8 mouse cellular contexts compared by ENCODE assay signal in genomic region chr11:60417717-60418472, GRCm38 (mm10). TPM values are rescaled to one million over a fixed set of nuclear protein-coding genes. Genes with fewer than 3 reads are reported as not detected.
DNase-seq lines count a peak whose midpoint lies in the region; ATAC-seq and TF ChIP-seq lines count a peak whose summit lies in the region.

Gene Atpaf2, minus strand, starts transcription at chr11:60418457.

- H3K4me2 ChIP-seq in kidney, postnatal 0 days (ENCODE audit: low read length): peak within 1 kb of the TSS; percentile 96
- H3K4me2 ChIP-seq in lung, embryonic 16.5 days (ENCODE audit: low read depth, low read length): peak within 1 kb of the TSS; percentile 72
- H3K4me2 ChIP-seq in stomach, embryonic 16.5 days (ENCODE audit: low read depth, low read length): peak within 1 kb of the TSS; percentile 67

- no peak for TF ChIP-seq EP300 in MEL (IDR thresholded peaks at IDR 0.05; ENCODE audit: low read depth in 1 of 2, low read length in 2 of 2)

- H3K4me3 ChIP-seq in kidney, adult 2 months (ENCODE audit: insufficient read depth, low read depth, low read length): peak within 1 kb of the TSS; percentile 68
- peak within 1 kb of the TSS; percentile 91 to 96 for H3K4me3 ChIP-seq in MEL (ENCODE audit: control insufficient read depth in 1 of 2, insufficient read depth in 1 of 2, low read depth in 2 of 2, low read length in 2 of 2)
- peak within 1 kb of the TSS; percentile 91 for H3K4me3 ChIP-seq in kidney, postnatal 0 days (replicated peaks; ENCODE audit: low read depth, low read length)
- peak within 1 kb of the TSS; percentile 64 for H3K4me3 ChIP-seq in lung, embryonic 16.5 days (ENCODE audit: low read length)
- H3K4me3 ChIP-seq in stomach, embryonic 16.5 days (replicated peaks; ENCODE audit: low read length): peak within 1 kb of the TSS; percentile 93

- peak within 1 kb of the TSS; percentile 66 for H3K27ac ChIP-seq in kidney, adult 2 months (ENCODE audit: insufficient read depth, low read depth, low read length)
- H3K27ac ChIP-seq in MEL (ENCODE audit: control insufficient read depth, low read depth, low read length): peak within 1 kb of the TSS; percentile 60
- peak within 1 kb of the TSS; percentile 88 for H3K27ac ChIP-seq in kidney, postnatal 0 days
- peak within 1 kb of the TSS; percentile 82 for H3K27ac ChIP-seq in lung, embryonic 16.5 days (ENCODE audit: low read length)
- peak within 1 kb of the TSS; percentile 86 for H3K27ac ChIP-seq in stomach, embryonic 16.5 days (ENCODE audit: low read length)

- WGBS in kidney, adult 2 months: under 1% methylated on average over 39 of the region's 39 CpGs
- WGBS in kidney, postnatal 0 days: under 1% methylated on average over 38 of the region's 39 CpGs
- WGBS in lung, embryonic 16.5 days: under 1% methylated on average over 35 of the region's 39 CpGs
- 0% methylated on average over 39 of the region's 39 CpGs for WGBS in stomach, embryonic 16.5 days

- H3K27me3 ChIP-seq in kidney, adult 2 months (replicated peaks; ENCODE audit: control insufficient read depth, insufficient read depth, low read length): no peaks in the 10 kb centered on the region
- no peaks in the 10 kb centered on the region for H3K27me3 ChIP-seq in MEL (ENCODE audit: control insufficient read depth in 1 of 2, insufficient read depth in 2 of 2, low read length in 2 of 2)
- no peaks in the 10 kb centered on the region for H3K27me3 ChIP-seq in kidney, postnatal 0 days (ENCODE audit: insufficient read depth, low read length)
- no peaks in the 10 kb centered on the region for H3K27me3 ChIP-seq in lung, embryonic 16.5 days (ENCODE audit: control insufficient read depth, insufficient read depth, low read depth, low read length)
- no peaks in the 10 kb centered on the region for H3K27me3 ChIP-seq in stomach, embryonic 16.5 days (ENCODE audit: control insufficient read depth, insufficient read depth, low read length)

- H3K36me3 ChIP-seq in kidney, adult 2 months (ENCODE audit: control insufficient read depth, insufficient read depth, low read length): no peaks in the 10 kb centered on the region
- peaks cover 0 to 24% of the 10 kb centered on the region in 2 experiments; a peak in 2 of 4 replicates for H3K36me3 ChIP-seq in MEL (ENCODE audit: control insufficient read depth in 1 of 2, insufficient read depth in 2 of 2, low read length in 2 of 2)
- H3K36me3 ChIP-seq in kidney, postnatal 0 days (ENCODE audit: insufficient read depth, low read length): no peaks in the 10 kb centered on the region
- no peaks in the 10 kb centered on the region for H3K36me3 ChIP-seq in lung, embryonic 16.5 days (ENCODE audit: control insufficient read depth, insufficient read depth, low read length)
- no peaks in the 10 kb centered on the region for H3K36me3 ChIP-seq in stomach, embryonic 16.5 days (ENCODE audit: control insufficient read depth, insufficient read depth, low read length)

- H3K9ac ChIP-seq in MEL (ENCODE audit: control insufficient read depth, low read depth, low read length, poor library complexity, severe bottlenecking): peak within 1 kb of the TSS; percentile 90
- peak within 1 kb of the TSS; percentile 89 for H3K9ac ChIP-seq in kidney, postnatal 0 days (ENCODE audit: low read depth, low read length)
- peak within 1 kb of the TSS; percentile 98 for H3K9ac ChIP-seq in lung, embryonic 16.5 days (ENCODE audit: low read length)
- peak within 1 kb of the TSS; percentile 96 for H3K9ac ChIP-seq in stomach, embryonic 16.5 days (ENCODE audit: low read length)

- no peak for TF ChIP-seq POLR2A in kidney, adult 2 months (IDR thresholded peaks at IDR 0.05; ENCODE audit: low read depth, low read length)
- peak in 1 of 2 experiments; percentile 1; a peak in 1 of 4 replicates for TF ChIP-seq POLR2A in MEL (IDR thresholded peaks at IDR 0.05; ENCODE audit: control insufficient read depth in 1 of 2, insufficient read depth in 1 of 2, low read depth in 1 of 2, low read length in 2 of 2, poor library complexity in 1 of 2)

- no peak for TF ChIP-seq RAD21 in MEL (IDR thresholded peaks at IDR 0.05; ENCODE audit: low read depth, low read length)

- H3K9me3 ChIP-seq in MEL (replicated peaks; ENCODE audit: insufficient read depth, low read length): no peaks in the 10 kb centered on the region
- no peaks in the 10 kb centered on the region for H3K9me3 ChIP-seq in kidney, postnatal 0 days (replicated peaks; ENCODE audit: low read length)
- no peaks in the 10 kb centered on the region for H3K9me3 ChIP-seq in lung, embryonic 16.5 days (ENCODE audit: control insufficient read depth, low read length)
- no peaks in the 10 kb centered on the region for H3K9me3 ChIP-seq in stomach, embryonic 16.5 days (replicated peaks; ENCODE audit: control insufficient read depth, low read length)

- H3K79me2 ChIP-seq in MEL (ENCODE audit: control insufficient read depth, insufficient read depth, low read length, poor library complexity): peaks cover 40% of the 10 kb centered on the region

- DNase-seq in kidney, adult 2 months: no peak
- no peak for DNase-seq in kidney, postnatal 10 days
- no peak for DNase-seq in MEL (ENCODE audit: low read depth, low spot score)
- DNase-seq in embryo, embryonic 11.5 days (ENCODE audit: low read depth, low spot score): peak; percentile 14
- peak; percentile 49 for DNase-seq in kidney, postnatal 0 days (ENCODE audit: low spot score)

- TF ChIP-seq CTCF in kidney, adult 2 months (conservative IDR thresholded peaks at IDR 0.05; ENCODE audit: insufficient read depth, insufficient read length, low read depth, low read length): no peak
- TF ChIP-seq CTCF in MEL (IDR thresholded peaks at IDR 0.05 in 2 of 3, conservative IDR thresholded peaks at IDR 0.05 in 1 of 3; ENCODE audit: control insufficient read depth in 1 of 3, insufficient read depth in 1 of 3, low read depth in 2 of 3, low read length in 3 of 3, poor library complexity in 1 of 3, severe bottlenecking in 1 of 3): no peak; a peak in 1 of 6 replicates
- TF ChIP-seq CTCF in kidney, postnatal 0 days (IDR thresholded peaks at IDR 0.05; ENCODE audit: low read depth): no peak

- ATAC-seq in granulocyte monocyte progenitor cell, adult 5-6 weeks (replicated peaks; ENCODE audit: poor library complexity, severe bottlenecking): peak; percentile 2; the same call in 1 of the 2 replicates
- peak; percentile 30 for ATAC-seq in kidney, postnatal 0 days (replicated peaks; ENCODE audit: low FRiP score, low read depth)
- peak; percentile 23 for ATAC-seq in lung, embryonic 16.5 days (ENCODE audit: low read depth)
- peak; percentile 16 for ATAC-seq in stomach, embryonic 16.5 days (ENCODE audit: insufficient read depth, low FRiP score)

- H3K4me1 ChIP-seq in kidney, adult 2 months (ENCODE audit: control insufficient read depth, insufficient read depth, low read length): peaks cover 12% of the 10 kb centered on the region; the same call in 1 of the 2 replicates
- H3K4me1 ChIP-seq in MEL (ENCODE audit: control insufficient read depth in 1 of 2, insufficient read depth in 2 of 2, low read length in 2 of 2): peaks cover 7 to 29% of the 10 kb centered on the region in 2 experiments; a peak in 3 of 4 replicates
- peaks cover 12% of the 10 kb centered on the region; the same call in 1 of the 2 replicates for H3K4me1 ChIP-seq in kidney, postnatal 0 days (replicated peaks; ENCODE audit: insufficient read depth, low read length)
- H3K4me1 ChIP-seq in lung, embryonic 16.5 days (replicated peaks; ENCODE audit: control insufficient read depth, insufficient read depth, low read length): peaks cover 18% of the 10 kb centered on the region
- H3K4me1 ChIP-seq in stomach, embryonic 16.5 days (ENCODE audit: control insufficient read depth, insufficient read depth, low read length): peaks cover 17% of the 10 kb centered on the region

TF ChIP-seq in MEL, 35 proteins besides CTCF, POLR2A, EP300 and RAD21:
- TF ChIP-seq ZC3H11A (IDR thresholded peaks at IDR 0.05; ENCODE audit: low read depth, low read length) (no peak), ZMIZ1 (IDR thresholded peaks at IDR 0.05; ENCODE audit: low read depth, low read length) (peak; percentile 16; the same call in 1 of the 2 replicates), HCFC1 (IDR thresholded peaks at IDR 0.05; ENCODE audit: low read depth, low read length) (peak; percentile 16; the same call in 1 of the 2 replicates), ZNF384 (IDR thresholded peaks at IDR 0.05; ENCODE audit: low read depth, low read length) (no peak), MAZ (IDR thresholded peaks at IDR 0.05; ENCODE audit: low read depth, low read length) (0 out of 2 replicates have a peak, but pooled peaks have one; percentile 3), TCF12 (IDR thresholded peaks at IDR 0.05; ENCODE audit: low read depth, low read length) (no peak)

RNA-seq across cellular contexts. Expression of gene Atpaf2, which starts in this region (rescaled TPM):
- polyA plus RNA-seq in kidney, adult 2 months (2012; rRNA removed): 39.6 and 40.3 TPM in 2 replicates
- 82.6 and 84.7 TPM in 2 replicates for total RNA-seq in MEL (2012; rRNA removed)
- polyA plus RNA-seq in MEL (2012; ENCODE audit: insufficient read depth in 1 of 2, insufficient read length in 2 of 2, low read depth in 1 of 2, low replicate concordance in 2 of 2, missing spikeins in 1 of 2): 100 to 1,000 TPM in 1 of 2 experiments, not detected in 1; 102 TPM
- total RNA-seq in granulocyte monocyte progenitor cell, adult 5-6 weeks (2014; fragmentation: Nextera tagmentation): 26.8 and 31.7 TPM in 2 replicates
- total RNA-seq in granulocyte monocyte progenitor cell, adult 5-6 weeks (2017): 49.5 and 52.1 TPM in 2 replicates
- 41.2 and 44.2 TPM in 2 replicates for polyA plus RNA-seq in kidney, postnatal 0 days (2015; fragmentation: Nextera tagmentation; extraction: Ambion mirVana)
- 45.6 and 45.9 TPM in 2 replicates for polyA plus RNA-seq in lung, embryonic 16.5 days (2015; fragmentation: Nextera tagmentation; extraction: Ambion mirVana)
- polyA plus RNA-seq in stomach, embryonic 16.5 days (2015; fragmentation: Nextera tagmentation; extraction: Ambion mirVana): 51.2 and 52.6 TPM in 2 replicates

Comparison
In these comparisons a context has a peak if more than half of its experiments do, and no peak if none do; other contexts are left out.
1. DNase-seq: peak in embryo, embryonic 11.5 days (single experiment) and kidney, postnatal 0 days (single experiment); none in kidney, adult 2 months (single experiment), kidney, postnatal 10 days (single experiment) and MEL (single experiment).
2. Peak in every context shown above with its lines, with median percentiles within 50 percentile points of each other: H3K27ac ChIP-seq, H3K4me3 ChIP-seq, H3K9ac ChIP-seq, ATAC-seq and H3K4me2 ChIP-seq.